Mouse (Mus musculus): ENCODE measurements at regions not wholly inside any gene's neighbourhood (a gene's known extent, or its start where the extent isn't known, plus 50 kb on each side); places are given as distances from the start of the nearest gene placed in this dataset.

DNA sequence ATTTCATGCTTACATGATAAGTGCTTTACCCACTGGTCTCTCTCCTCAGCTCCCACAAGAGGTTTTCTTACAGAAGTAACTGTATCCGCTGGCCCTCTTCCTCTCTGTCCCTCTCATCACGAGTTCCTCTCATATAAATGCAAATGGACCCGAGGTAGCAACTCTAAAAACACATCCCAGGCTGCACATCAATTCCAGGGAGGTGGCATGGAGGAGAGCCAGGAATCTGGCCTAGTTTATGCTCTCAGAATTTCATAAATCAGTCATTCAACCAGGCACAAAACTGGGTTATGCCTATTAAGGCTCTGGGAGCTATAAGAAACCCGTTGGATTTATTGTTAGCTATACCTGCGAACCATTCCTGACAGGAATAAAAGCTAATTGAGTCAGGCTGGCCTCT lies 543.4 kb upstream of the Hs6st1 start:
- TF ChIP-seq CTCF (IDR thresholded peaks at IDR 0.05; ENCODE audit: insufficient read depth, low read depth, low read length) (no peak), POLR2A (IDR thresholded peaks at IDR 0.05; ENCODE audit: insufficient read depth, low read depth, low read length) (no peak)

Data from olfactory bulb, adult 2 months (tissue).